Mouse (Mus musculus): Measurements from ENCODE around the gene Exosc7. TPM values are rescaled to one million over a fixed set of nuclear protein-coding genes. Genes with fewer than 3 reads are reported as not detected.

Exosc7 gene
- polyA plus RNA-seq, 1 experiment: 74.7 TPM

- no peak for TF ChIP-seq EP300 (IDR thresholded peaks at IDR 0.05; ENCODE audit: insufficient read depth, low read depth, low read length)
- TF ChIP-seq POLR2A (IDR thresholded peaks at IDR 0.05; ENCODE audit: insufficient read depth, low read length): no peak
- TF ChIP-seq CTCF (IDR thresholded peaks at IDR 0.05; ENCODE audit: low read depth, low read length): no peak
- H3K4me1 ChIP-seq (ENCODE audit: control insufficient read depth, insufficient read depth, low read length): no peaks in the 10 kb centered on the region
- no peak overlapping the region for H3K27ac ChIP-seq (ENCODE audit: insufficient read depth, low read length)
- H3K4me3 ChIP-seq (ENCODE audit: low read depth, low read length): no peak overlapping the region
- H3K9me3 ChIP-seq (replicated peaks; ENCODE audit: control insufficient read depth, insufficient read depth, low read length, poor library complexity, severe bottlenecking): no peaks in the 10 kb centered on the region
- H3K36me3 ChIP-seq (ENCODE audit: control insufficient read depth, insufficient read depth, low read length, poor library complexity, severe bottlenecking): peaks cover 32% of the 10 kb centered on the region
- H3K9ac ChIP-seq (ENCODE audit: low read depth, poor library complexity, severe bottlenecking): no peak overlapping the region
- H3K27me3 ChIP-seq (ENCODE audit: control insufficient read depth, insufficient read depth, low read length, poor library complexity, severe bottlenecking): no peaks in the 10 kb centered on the region
Observed at GRCm38 (mm10) chr9:123127663-123128062, 14.6 kb downstream of the Exosc7 start.

- Histone ChIP-seq H3K27me3 (ENCODE audit: control insufficient read depth, insufficient read depth, low read length, poor library complexity, severe bottlenecking) (no peaks in the 10 kb centered on the region), H3K9me3 (replicated peaks; ENCODE audit: control insufficient read depth, insufficient read depth, low read length, poor library complexity, severe bottlenecking) (no peaks in the 10 kb centered on the region), H3K36me3 (ENCODE audit: control insufficient read depth, insufficient read depth, low read length, poor library complexity, severe bottlenecking) (peaks cover 42% of the 10 kb centered on the region), H3K4me3 (ENCODE audit: low read depth, low read length) (no peak overlapping the region), H3K4me1 (ENCODE audit: control insufficient read depth, insufficient read depth, low read length) (no peaks in the 10 kb centered on the region), H3K9ac (ENCODE audit: low read depth, poor library complexity, severe bottlenecking) (no peak overlapping the region), H3K27ac (ENCODE audit: insufficient read depth, low read length) (no peak overlapping the region)
- no peak for TF ChIP-seq CTCF (IDR thresholded peaks at IDR 0.05; ENCODE audit: low read depth, low read length)
- TF ChIP-seq EP300 (IDR thresholded peaks at IDR 0.05; ENCODE audit: insufficient read depth, low read depth, low read length): no peak
- TF ChIP-seq POLR2A (IDR thresholded peaks at IDR 0.05; ENCODE audit: insufficient read depth, low read length): no peak
Observed at GRCm38 (mm10) chr9:123132994-123133393, 20.0 kb downstream of the Exosc7 start.

GRCm38 (mm10) chr9:123136953-123137682, 24.1 kb downstream of the Exosc7 start:
- no peaks in the 10 kb centered on the region for H3K27me3 ChIP-seq (ENCODE audit: control insufficient read depth, insufficient read depth, low read length, poor library complexity, severe bottlenecking)
- H3K4me3 ChIP-seq (ENCODE audit: low read depth, low read length): no peak overlapping the region
- no peak overlapping the region for H3K27ac ChIP-seq (ENCODE audit: insufficient read depth, low read length)
- no peak for TF ChIP-seq EP300 (IDR thresholded peaks at IDR 0.05; ENCODE audit: insufficient read depth, low read depth, low read length)
- no peak for TF ChIP-seq POLR2A (IDR thresholded peaks at IDR 0.05; ENCODE audit: insufficient read depth, low read length)
- TF ChIP-seq CTCF (IDR thresholded peaks at IDR 0.05; ENCODE audit: low read depth, low read length): no peak
- no peak overlapping the region for H3K9ac ChIP-seq (ENCODE audit: low read depth, poor library complexity, severe bottlenecking)
- H3K9me3 ChIP-seq (replicated peaks; ENCODE audit: control insufficient read depth, insufficient read depth, low read length, poor library complexity, severe bottlenecking): peaks cover 9% of the 10 kb centered on the region
- peaks cover 23% of the 10 kb centered on the region for H3K36me3 ChIP-seq (ENCODE audit: control insufficient read depth, insufficient read depth, low read length, poor library complexity, severe bottlenecking)
- no peaks in the 10 kb centered on the region for H3K4me1 ChIP-seq (ENCODE audit: control insufficient read depth, insufficient read depth, low read length)

- Histone ChIP-seq H3K27ac (ENCODE audit: insufficient read depth, low read length) (no peak overlapping the region), H3K9me3 (replicated peaks; ENCODE audit: control insufficient read depth, insufficient read depth, low read length, poor library complexity, severe bottlenecking) (peaks cover 22% of the 10 kb centered on the region), H3K27me3 (ENCODE audit: control insufficient read depth, insufficient read depth, low read length, poor library complexity, severe bottlenecking) (no peaks in the 10 kb centered on the region), H3K4me1 (ENCODE audit: control insufficient read depth, insufficient read depth, low read length) (no peaks in the 10 kb centered on the region), H3K36me3 (ENCODE audit: control insufficient read depth, insufficient read depth, low read length, poor library complexity, severe bottlenecking) (peaks cover 11% of the 10 kb centered on the region), H3K4me3 (ENCODE audit: low read depth, low read length) (no peak overlapping the region), H3K9ac (ENCODE audit: low read depth, poor library complexity, severe bottlenecking) (no peak overlapping the region)
- no peak for TF ChIP-seq POLR2A (IDR thresholded peaks at IDR 0.05; ENCODE audit: insufficient read depth, low read length)
- no peak for TF ChIP-seq EP300 (IDR thresholded peaks at IDR 0.05; ENCODE audit: insufficient read depth, low read depth, low read length)
- TF ChIP-seq CTCF (IDR thresholded peaks at IDR 0.05; ENCODE audit: low read depth, low read length): no peak
Observed at GRCm38 (mm10) chr9:123138891-123139474, 26.0 kb downstream of the Exosc7 start.

GRCm38 (mm10) chr9:123139887-123140614, 27.0 kb downstream of the Exosc7 start:
- no peak overlapping the region for H3K9ac ChIP-seq (ENCODE audit: low read depth, poor library complexity, severe bottlenecking)
- no peaks in the 10 kb centered on the region for H3K27me3 ChIP-seq (ENCODE audit: control insufficient read depth, insufficient read depth, low read length, poor library complexity, severe bottlenecking)
- H3K4me3 ChIP-seq (ENCODE audit: low read depth, low read length): no peak overlapping the region
- H3K27ac ChIP-seq (ENCODE audit: insufficient read depth, low read length): no peak overlapping the region
- no peak for TF ChIP-seq CTCF (IDR thresholded peaks at IDR 0.05; ENCODE audit: low read depth, low read length)
- H3K36me3 ChIP-seq (ENCODE audit: control insufficient read depth, insufficient read depth, low read length, poor library complexity, severe bottlenecking): peaks cover 7% of the 10 kb centered on the region
- no peaks in the 10 kb centered on the region for H3K4me1 ChIP-seq (ENCODE audit: control insufficient read depth, insufficient read depth, low read length)
- H3K9me3 ChIP-seq (replicated peaks; ENCODE audit: control insufficient read depth, insufficient read depth, low read length, poor library complexity, severe bottlenecking): peaks cover 28% of the 10 kb centered on the region

- TF ChIP-seq EP300 (IDR thresholded peaks at IDR 0.05; ENCODE audit: insufficient read depth, low read depth, low read length) (no peak), CTCF (IDR thresholded peaks at IDR 0.05; ENCODE audit: low read depth, low read length) (no peak), POLR2A (IDR thresholded peaks at IDR 0.05; ENCODE audit: insufficient read depth, low read length) (no peak)
- Histone ChIP-seq H3K4me1 (ENCODE audit: control insufficient read depth, insufficient read depth, low read length) (no peaks in the 10 kb centered on the region), H3K36me3 (ENCODE audit: control insufficient read depth, insufficient read depth, low read length, poor library complexity, severe bottlenecking) (no peaks in the 10 kb centered on the region), H3K27me3 (ENCODE audit: control insufficient read depth, insufficient read depth, low read length, poor library complexity, severe bottlenecking) (no peaks in the 10 kb centered on the region), H3K9me3 (replicated peaks; ENCODE audit: control insufficient read depth, insufficient read depth, low read length, poor library complexity, severe bottlenecking) (peaks cover 20% of the 10 kb centered on the region), H3K4me3 (ENCODE audit: low read depth, low read length) (no peak overlapping the region), H3K9ac (ENCODE audit: low read depth, poor library complexity, severe bottlenecking) (no peak overlapping the region), H3K27ac (ENCODE audit: insufficient read depth, low read length) (no peak overlapping the region)
Observed at GRCm38 (mm10) chr9:123148430-123148829, 35.4 kb downstream of the Exosc7 start.

Measured in ES-Bruce4 (cell line).